In genomic region chr13:51859174-51859573, GRCm38 (mm10) we compare ENCODE assay signal across 26 mouse cellular contexts. TPM values are rescaled to one million over a fixed set of nuclear protein-coding genes. Genes with fewer than 3 reads are reported as not detected.
DNase-seq lines count a peak whose midpoint lies in the region; ATAC-seq and TF ChIP-seq lines count a peak whose summit lies in the region.
"Had no signal": no experiment of that assay in that cellular context is flagged by ENCODE, and none has a peak within 500 bp of the region (broad histone marks: within the 10 kb centered on the region; RNA-seq: fewer than 3 reads in every experiment).

No protein-coding gene starts in this region.

- H3K79me2 ChIP-seq in CH12.LX (replicated peaks; ENCODE audit: control insufficient read depth, extremely low read depth, insufficient read depth, poor library complexity, severe bottlenecking) (no peaks in the 10 kb centered on the region), myocyte (ENCODE audit: control insufficient read depth, insufficient read depth) (no peaks in the 10 kb centered on the region)

- TF ChIP-seq EP300 in CH12.LX (IDR thresholded peaks at IDR 0.05; ENCODE audit: low read length) = no peak
- TF ChIP-seq EP300 in stomach, postnatal 0 days (optimal IDR thresholded peaks at IDR 0.05) = no peak

- no peak for TF ChIP-seq RAD21 in CH12.LX (IDR thresholded peaks at IDR 0.05; ENCODE audit: low read depth, low read length)

- no peak overlapping the region for H3K9ac ChIP-seq in embryonic facial prominence, embryonic 12.5 days
- no peak overlapping the region for H3K9ac ChIP-seq in hindbrain, embryonic 13.5 days
- H3K9ac ChIP-seq in CH12.LX (ENCODE audit: insufficient read depth, low read depth) = no peak overlapping the region
- H3K9ac ChIP-seq in stomach, postnatal 0 days (ENCODE audit: low read length) = no peak overlapping the region
- H3K9ac ChIP-seq: embryonic facial prominence, embryonic 13.5 days; embryonic facial prominence, embryonic 15.5 days; forebrain, embryonic 12.5 days had no signal

- TF ChIP-seq CTCF in CH12.LX (conservative IDR thresholded peaks at IDR 0.05 in 1 of 2, IDR thresholded peaks at IDR 0.05 in 1 of 2; ENCODE audit: low read depth in 2 of 2, low read length in 2 of 2) = no peak
- TF ChIP-seq CTCF in stomach, postnatal 0 days (IDR thresholded peaks at IDR 0.05; ENCODE audit: low read depth) = no peak

- no peaks in the 10 kb centered on the region; the same call in 1 of the 2 replicates for H3K4me1 ChIP-seq in embryonic facial prominence, embryonic 12.5 days
- H3K4me1 ChIP-seq in embryonic facial prominence, embryonic 10.5 days = peaks cover 24% of the 10 kb centered on the region
- peaks cover 29% of the 10 kb centered on the region for H3K4me1 ChIP-seq in hindbrain, embryonic 10.5 days (replicated peaks)
- H3K4me1 ChIP-seq in hindbrain, embryonic 13.5 days (replicated peaks) = 0 out of 2 replicates have a peak, but pooled peaks cover 4% of the 10 kb centered on the region
- peaks cover 0 to 4% of the 10 kb centered on the region in 2 experiments; a peak in 2 of 4 replicates for H3K4me1 ChIP-seq in CH12.LX (ENCODE audit: control insufficient read depth in 1 of 2, insufficient read depth in 2 of 2)
- no peaks in the 10 kb centered on the region for H3K4me1 ChIP-seq in stomach, postnatal 0 days (replicated peaks; ENCODE audit: control insufficient read depth, insufficient read depth)
- H3K4me1 ChIP-seq: forebrain, embryonic 12.5 days had no signal

- H3K27me3 ChIP-seq in embryonic facial prominence, embryonic 12.5 days = no peaks in the 10 kb centered on the region; the same call in 1 of the 2 replicates
- peaks cover 17% of the 10 kb centered on the region for H3K27me3 ChIP-seq in embryonic facial prominence, embryonic 10.5 days (replicated peaks; ENCODE audit: low read depth, poor library complexity, severe bottlenecking)
- H3K27me3 ChIP-seq in hindbrain, embryonic 10.5 days (ENCODE audit: insufficient read depth, poor library complexity, severe bottlenecking) = peaks cover 40% of the 10 kb centered on the region
- H3K27me3 ChIP-seq in hindbrain, embryonic 13.5 days = peaks cover 24% of the 10 kb centered on the region
- H3K27me3 ChIP-seq in CH12.LX (replicated peaks) (peaks cover 10% of the 10 kb centered on the region), myocyte (ENCODE audit: control insufficient read depth, insufficient read depth, insufficient read length) (no peaks in the 10 kb centered on the region)
- H3K27me3 ChIP-seq in stomach, postnatal 0 days (ENCODE audit: control insufficient read depth, insufficient read depth, low read length) = no peaks in the 10 kb centered on the region
- H3K27me3 ChIP-seq: embryonic facial prominence, embryonic 15.5 days; Patski had no signal

- DNase-seq in embryonic facial prominence, embryonic 10.5 days (ENCODE audit: low spot score) = no peak
- DNase-seq in hindbrain, embryonic 10.5 days (ENCODE audit: low spot score) = no peak
- no peak for DNase-seq in CH12.LX (ENCODE audit: extremely low read depth)
- no peak for DNase-seq in stomach, postnatal 0 days (ENCODE audit: low spot score)
- DNase-seq: B cell, adult 2 months; cerebellum, adult 11-12 months; cerebellum, adult 2 months; cerebellum, adult 9-11 months; cerebellum, postnatal 14 days; cerebellum, postnatal 36 days; embryo, embryonic 11 days had no signal

- no peaks in the 10 kb centered on the region for H3K36me3 ChIP-seq in embryonic facial prominence, embryonic 12.5 days
- H3K36me3 ChIP-seq in embryonic facial prominence, embryonic 10.5 days (replicated peaks) = no peaks in the 10 kb centered on the region
- H3K36me3 ChIP-seq in hindbrain, embryonic 10.5 days = no peaks in the 10 kb centered on the region
- no peaks in the 10 kb centered on the region for H3K36me3 ChIP-seq in hindbrain, embryonic 13.5 days
- H3K36me3 ChIP-seq in CH12.LX (replicated peaks in 1 of 2; ENCODE audit: control insufficient read depth in 1 of 2, insufficient read depth in 1 of 2, low read length in 1 of 2) (no peaks in the 10 kb centered on the region), myocyte (ENCODE audit: control insufficient read depth, insufficient read depth) (no peaks in the 10 kb centered on the region)
- no peaks in the 10 kb centered on the region for H3K36me3 ChIP-seq in stomach, postnatal 0 days (ENCODE audit: control insufficient read depth, insufficient read depth, low read length)
- H3K36me3 ChIP-seq: embryonic facial prominence, embryonic 13.5 days; embryonic facial prominence, embryonic 15.5 days; forebrain, embryonic 10.5 days; forebrain, embryonic 12.5 days; G1E had no signal

- WGBS in embryonic facial prominence, embryonic 12.5 days = 81% methylated on average over 8 of the region's 8 CpGs
- 81% methylated on average over 8 of the region's 8 CpGs for WGBS in embryonic facial prominence, embryonic 10.5 days
- 84% methylated on average over 8 of the region's 8 CpGs for WGBS in hindbrain, embryonic 10.5 days
- WGBS in hindbrain, embryonic 13.5 days = 87% methylated on average over 8 of the region's 8 CpGs
- WGBS in stomach, postnatal 0 days = 91% methylated on average over 8 of the region's 8 CpGs

- dilution Hi-C loops in CH12.LX (cut with MboI; ENCODE audit: extremely low pct_ligation_motif_present, extremely low pct_unique_long_range_greater_than_20kb, low sequenced_read_pairs) = no loop called here

- H3K4me3 ChIP-seq in embryonic facial prominence, embryonic 12.5 days = no peak overlapping the region
- H3K4me3 ChIP-seq in embryonic facial prominence, embryonic 10.5 days = no peak overlapping the region
- H3K4me3 ChIP-seq in hindbrain, embryonic 10.5 days = no peak overlapping the region
- H3K4me3 ChIP-seq in hindbrain, embryonic 13.5 days = no peak overlapping the region
- H3K4me3 ChIP-seq in CH12.LX (replicated peaks in 1 of 3; ENCODE audit: low read depth in 2 of 3, low read length in 2 of 3, poor library complexity in 1 of 3) = no peak overlapping the region
- H3K4me3 ChIP-seq in myocyte = no peak overlapping the region
- no peak overlapping the region for H3K4me3 ChIP-seq in stomach, postnatal 0 days (ENCODE audit: low read depth, low read length)
- H3K4me3 ChIP-seq: embryonic facial prominence, embryonic 13.5 days; embryonic facial prominence, embryonic 15.5 days; erythroblast, embryonic 14.5 days; forebrain, embryonic 10.5 days; forebrain, embryonic 12.5 days had no signal

- in situ Hi-C loops in CH12.LX (cut with MboI; ENCODE audit: low pct_ligation_motif_present, low pct_unique_long_range_greater_than_20kb, low sequenced_read_pairs) = no loop called here

- TF ChIP-seq POLR2A in CH12.LX (IDR thresholded peaks at IDR 0.05; ENCODE audit: low read depth, low read length) (no peak), myocyte (IDR thresholded peaks at IDR 0.05; ENCODE audit: insufficient read length, low read depth) (no peak)

- no peak overlapping the region for H3ac ChIP-seq in myocyte (ENCODE audit: control insufficient read depth, insufficient read length)

- no peaks in the 10 kb centered on the region for H3K9me3 ChIP-seq in embryonic facial prominence, embryonic 12.5 days
- H3K9me3 ChIP-seq in embryonic facial prominence, embryonic 10.5 days = no peaks in the 10 kb centered on the region
- no peaks in the 10 kb centered on the region for H3K9me3 ChIP-seq in hindbrain, embryonic 10.5 days
- no peaks in the 10 kb centered on the region for H3K9me3 ChIP-seq in hindbrain, embryonic 13.5 days
- H3K9me3 ChIP-seq in CH12.LX (replicated peaks; ENCODE audit: low read length) = no peaks in the 10 kb centered on the region
- no peaks in the 10 kb centered on the region for H3K9me3 ChIP-seq in stomach, postnatal 0 days (ENCODE audit: control insufficient read depth, low read length)
- H3K9me3 ChIP-seq: embryonic facial prominence, embryonic 13.5 days; embryonic facial prominence, embryonic 15.5 days; forebrain, embryonic 10.5 days; forebrain, embryonic 12.5 days; G1E had no signal

- no peak overlapping the region for H3K27ac ChIP-seq in embryonic facial prominence, embryonic 12.5 days
- H3K27ac ChIP-seq in embryonic facial prominence, embryonic 10.5 days (replicated peaks) = no peak overlapping the region
- 0 out of 2 replicates have a peak overlapping the region, but pooled peaks have one; percentile 29 for H3K27ac ChIP-seq in hindbrain, embryonic 10.5 days
- no peak overlapping the region for H3K27ac ChIP-seq in hindbrain, embryonic 13.5 days
- no peak overlapping the region for H3K27ac ChIP-seq in CH12.LX (ENCODE audit: insufficient read depth, low read depth)
- H3K27ac ChIP-seq in stomach, postnatal 0 days (replicated peaks) = no peak overlapping the region
- H3K27ac ChIP-seq: embryonic facial prominence, embryonic 13.5 days; embryonic facial prominence, embryonic 15.5 days; forebrain, embryonic 10.5 days; forebrain, embryonic 12.5 days had no signal

- no peak overlapping the region for H3K4me2 ChIP-seq in embryonic facial prominence, embryonic 12.5 days (replicated peaks)
- H3K4me2 ChIP-seq in hindbrain, embryonic 13.5 days = no peak overlapping the region
- H3K4me2 ChIP-seq in CH12.LX (ENCODE audit: insufficient read depth, low read depth, poor library complexity, severe bottlenecking) (no peak overlapping the region), myocyte (ENCODE audit: low read depth) (peak overlapping the region; percentile 48)
- H3K4me2 ChIP-seq in stomach, postnatal 0 days (replicated peaks; ENCODE audit: low read depth) = no peak overlapping the region
- H3K4me2 ChIP-seq: embryonic facial prominence, embryonic 13.5 days; embryonic facial prominence, embryonic 15.5 days; forebrain, embryonic 12.5 days had no signal

- ATAC-seq in embryonic facial prominence, embryonic 12.5 days (ENCODE audit: insufficient number of reproducible peaks, insufficient read depth, low FRiP score, low TSS enrichment) = 0 out of 2 replicates have a peak, but pooled peaks have one; percentile 41
- ATAC-seq in hindbrain, embryonic 13.5 days (ENCODE audit: low FRiP score) = no peak
- no peak for ATAC-seq in stomach, postnatal 0 days (ENCODE audit: low FRiP score, low TSS enrichment)
- ATAC-seq in granulocyte monocyte progenitor cell, adult 5-6 weeks (replicated peaks; ENCODE audit: poor library complexity, severe bottlenecking) = no peak
- ATAC-seq: activated CD4-positive, CD25-positive, alpha-beta regulatory T cell, adult 4 months; CD4-positive, CD25-positive, alpha-beta regulatory T cell, adult 4 months; forebrain, embryonic 14.5 days; forebrain, embryonic 16.5 days; Patski had no signal

RNA-seq across cellular contexts. Expression of gene Gadd45g, which starts 12.7 kb away (rescaled TPM):
- polyA plus RNA-seq in embryonic facial prominence, embryonic 12.5 days (2016; fragmentation: Nextera tagmentation; extraction: Ambion mirVana) = 60.3 TPM in 2 replicates
- 61.5 and 75.2 TPM in 2 replicates for polyA plus RNA-seq in embryonic facial prominence, embryonic 10.5 days (2016; fragmentation: Nextera tagmentation; extraction: Ambion mirVana)
- polyA plus RNA-seq in hindbrain, embryonic 10.5 days (2016; fragmentation: Nextera tagmentation; extraction: Ambion mirVana) = 184 and 214 TPM in 2 replicates
- polyA plus RNA-seq in hindbrain, embryonic 13.5 days (2015; fragmentation: Nextera tagmentation; extraction: Ambion mirVana) = 113 and 116 TPM in 2 replicates
- total RNA-seq in CH12.LX (2012; rRNA removed) (1.2 and 2.7 TPM in 2 replicates), CH12.LX (2014; rRNA removed) (2.5 and 3.1 TPM in 2 replicates)
- polyA plus RNA-seq in CH12.LX (2012; ENCODE audit: insufficient read length, low read depth) (2.9 and 3.6 TPM in 2 replicates), myocyte (2012; fragmentation: generic; extraction: Trizol) (202 TPM)
- 37.1 and 39.1 TPM in 2 replicates for polyA plus RNA-seq in stomach, postnatal 0 days (2015; fragmentation: Nextera tagmentation; extraction: Ambion mirVana)
- 0.60 and 1.8 TPM in 2 replicates for total RNA-seq in granulocyte monocyte progenitor cell, adult 5-6 weeks (2014; fragmentation: Nextera tagmentation)
- 3.3 and 7.0 TPM in 2 replicates for total RNA-seq in granulocyte monocyte progenitor cell, adult 5-6 weeks (2017)
